Mouse (Mus musculus) heart, adult 2 months (tissue): ENCODE measurements at regions not wholly inside any gene's neighbourhood (a gene's known extent, or its start where the extent isn't known, plus 50 kb on each side); places are given as distances from the start of the nearest gene placed in this dataset.

Experiments used
- CTCF ChIP-seq: fragments of 200-600 bp; IDR thresholded peaks from 2 replicates; pipeline ENCODE4 v1.8.1; 2022; ENCODE audit warnings: antibody characterized with exemption, mild to moderate bottlenecking, moderate library complexity
- EP300 ChIP-seq: fragments of 200-500 bp; IDR thresholded peaks from 2 replicates; pipeline ENCODE4 v1.6.1; 2011; ENCODE audit warnings: low read depth, low read length, control low read depth; ENCODE audit not compliant: insufficient read depth
- POLR2A ChIP-seq: fragments of 200-500 bp; IDR thresholded peaks from 2 replicates; pipeline ENCODE4 v1.6.1; 2011; ENCODE audit warnings: mild to moderate bottlenecking, low read depth, low read length, control low read depth; ENCODE audit not compliant: insufficient read depth

GRCm38 (mm10) chr2:178854760-178855159, 424.4 kb downstream of the Cdh26 start:
- TF ChIP-seq POLR2A: no peak
- no peak for TF ChIP-seq CTCF
- TF ChIP-seq EP300: no peak
